In genomic region chr6:120822307-120822928, GRCm38 (mm10) we compare ENCODE assay signal across 8 mouse cellular contexts. TPM values are rescaled to one million over a fixed set of nuclear protein-coding genes. Genes with fewer than 3 reads are reported as not detected.
DNase-seq lines count a peak whose midpoint lies in the region; ATAC-seq lines count a peak whose summit lies in the region.

Gene Atp6v1e1, minus strand, starts transcription at chr6:120822793.

- peak; percentile 96 for ATAC-seq in hindbrain, embryonic 15.5 days (ENCODE audit: low FRiP score, low read depth)

- DNase-seq in R1 (ENCODE audit: low read depth, low spot score): peak; percentile 99
- peak; percentile 93 to 94 for DNase-seq in cerebellum, postnatal 25 days
- peak; percentile 90 to 92 for DNase-seq in frontal cortex, postnatal 36 days (ENCODE audit: low spot score in 2 of 2)
- peak; percentile 87 for DNase-seq in left cerebral cortex, adult 11 months (ENCODE audit: low spot score)
- peak; percentile 95 to 97 for DNase-seq in lung, postnatal 4 days
- DNase-seq in retina, postnatal 7 days (ENCODE audit: low read depth, low spot score): peak; percentile 92
- DNase-seq in urinary bladder, adult 2 months (ENCODE audit: low spot score): peak; percentile 67

- no peaks in the 10 kb centered on the region for H3K9me3 ChIP-seq in hindbrain, embryonic 15.5 days

- peak within 1 kb of the TSS; percentile 88 for H3K9ac ChIP-seq in hindbrain, embryonic 15.5 days

- peak within 1 kb of the TSS; percentile 75 for H3K4me2 ChIP-seq in hindbrain, embryonic 15.5 days

- no peaks in the 10 kb centered on the region for H3K27me3 ChIP-seq in hindbrain, embryonic 15.5 days

- peak within 1 kb of the TSS; percentile 98 for H3K4me3 ChIP-seq in hindbrain, embryonic 15.5 days

- H3K36me3 ChIP-seq in hindbrain, embryonic 15.5 days: peaks cover 16% of the 10 kb centered on the region

- WGBS in hindbrain, embryonic 15.5 days: under 1% methylated on average over 41 of the region's 41 CpGs

- H3K27ac ChIP-seq in hindbrain, embryonic 15.5 days (replicated peaks): peak within 1 kb of the TSS; percentile 93

- peaks cover 30% of the 10 kb centered on the region for H3K4me1 ChIP-seq in hindbrain, embryonic 15.5 days (replicated peaks)

RNA-seq across cellular contexts. Expression of gene Atp6v1e1, which starts in this region (rescaled TPM):
- polyA plus RNA-seq in hindbrain, embryonic 15.5 days (2015; fragmentation: Nextera tagmentation; extraction: Ambion mirVana): 280 and 286 TPM in 2 replicates
- 152 and 157 TPM in 2 replicates for polyA plus RNA-seq in urinary bladder, adult 2 months (2012; rRNA removed)

Comparison
In these comparisons a context has a peak if more than half of its experiments do, and no peak if none do; other contexts are left out.
1. Peak in every context shown above with its lines: DNase-seq, ATAC-seq, H3K4me3 ChIP-seq and H3K27ac ChIP-seq.